Mouse (Mus musculus) embryonic fibroblast, embryonic 13.5 days (primary cell): ENCODE results near the gene Nova2.

ENCODE experiments used
- CTCF ChIP-seq: IDR thresholded peaks from 2 replicates; pipeline ENCODE4 v1.5.1; 2011; ENCODE audit warnings: mild to moderate bottlenecking, control low read depth, low read length, moderate library complexity, borderline replicate concordance; ENCODE audit not compliant: insufficient read depth
- POLR2A ChIP-seq: IDR thresholded peaks from 2 replicates; pipeline ENCODE4 v1.6.1; 2011; ENCODE audit warnings: low read depth, mild to moderate bottlenecking, control low read depth, low read length, moderate library complexity

- no peak for TF ChIP-seq CTCF
- no peak for TF ChIP-seq POLR2A
Observed at GRCm38 (mm10) chr7:18923711-18924191, 1.9 kb upstream of the Nova2 start.
